Mouse (Mus musculus) B cell, adult (primary cell): ENCODE data around the gene Hsh2d. TPM values are rescaled to one million over a fixed set of nuclear protein-coding genes. Genes with fewer than 3 reads are reported as not detected.

ENCODE experiments used
- total RNA-seq: library from RNA; stranded (reverse); gene quantifications from 4 replicates; pipeline ENCODE4 v1.2.4, GENCODE M21; 2023; ENCODE audit not compliant: inconsistent age

The Hsh2d gene
- 28.4 to 38.7 TPM (median 32.9 TPM) in 4 replicates for total RNA-seq

DNA sequence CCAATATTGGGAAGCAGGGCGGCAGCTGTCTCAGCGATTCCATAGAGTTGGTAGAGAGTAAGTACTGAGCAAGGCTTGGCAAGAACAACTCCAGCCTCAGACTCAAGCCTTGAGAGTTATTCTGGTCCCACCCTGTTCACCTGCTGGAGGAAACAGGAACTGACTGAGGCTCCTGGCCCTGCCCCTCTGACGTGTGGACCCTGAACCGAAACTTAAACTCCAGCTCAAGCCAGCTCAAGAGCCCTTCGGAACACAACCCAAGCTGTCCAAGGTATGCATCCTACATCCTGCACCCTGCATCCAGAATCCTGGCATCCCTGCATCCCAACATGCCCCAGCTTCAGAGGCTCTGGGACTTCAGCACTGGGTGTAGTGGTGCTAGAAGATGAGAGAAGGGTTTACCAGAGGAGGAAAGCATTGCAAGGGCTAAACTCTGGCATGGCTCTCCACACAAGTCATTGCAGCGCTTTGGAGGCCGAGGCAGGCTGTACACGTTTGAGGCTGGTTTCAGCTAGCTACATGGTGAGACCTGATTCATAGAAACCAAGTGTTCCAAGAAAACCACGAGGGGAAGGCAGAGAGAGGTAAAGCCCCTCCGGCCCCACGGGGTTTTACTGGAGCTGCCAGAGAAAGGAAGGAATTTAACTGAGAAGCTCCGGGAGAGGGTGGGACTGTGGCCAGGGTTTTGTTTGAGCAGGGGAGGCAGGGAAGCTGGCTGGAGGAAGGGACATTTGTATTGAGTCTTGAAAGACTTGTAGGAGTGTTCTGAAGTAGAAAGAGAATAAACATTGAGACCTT lies at the start of gene Hsh2d:
TSS of gene Hsh2d (plus strand) at position 222 of the 798 bp plus-strand sequence.

GRCm38 (mm10) chr8:72160707-72161697 lies 28.4 kb upstream of the Hsh2d start, which contains the start of gene Rab8a:
Gene Rab8a (plus strand): TSS chr8:72161200.

DNA sequence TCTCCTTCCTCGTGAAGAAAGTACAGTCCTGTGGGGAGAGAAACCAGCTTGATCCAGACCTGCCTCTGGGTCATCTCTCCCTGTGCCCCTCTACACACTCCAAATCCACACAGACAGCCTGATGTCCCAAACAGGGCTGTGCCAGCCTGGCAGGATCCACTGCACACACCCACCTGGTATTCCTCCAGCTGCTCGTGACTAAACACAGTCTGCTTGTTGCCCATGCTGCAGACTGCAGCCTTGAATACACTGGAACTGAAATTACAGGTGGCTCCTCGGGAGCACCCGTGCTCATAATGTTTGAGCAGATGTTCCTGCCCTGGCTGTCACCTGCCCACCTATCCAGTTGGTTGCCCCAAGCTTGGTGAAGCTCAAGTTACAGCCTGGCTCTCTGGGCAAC lies 23.3 kb downstream of the Hsh2d start, which contains the start of gene Cib3:
TSS of gene Cib3 (minus strand) at position 87 of the 400 bp plus-strand sequence.

DNA sequence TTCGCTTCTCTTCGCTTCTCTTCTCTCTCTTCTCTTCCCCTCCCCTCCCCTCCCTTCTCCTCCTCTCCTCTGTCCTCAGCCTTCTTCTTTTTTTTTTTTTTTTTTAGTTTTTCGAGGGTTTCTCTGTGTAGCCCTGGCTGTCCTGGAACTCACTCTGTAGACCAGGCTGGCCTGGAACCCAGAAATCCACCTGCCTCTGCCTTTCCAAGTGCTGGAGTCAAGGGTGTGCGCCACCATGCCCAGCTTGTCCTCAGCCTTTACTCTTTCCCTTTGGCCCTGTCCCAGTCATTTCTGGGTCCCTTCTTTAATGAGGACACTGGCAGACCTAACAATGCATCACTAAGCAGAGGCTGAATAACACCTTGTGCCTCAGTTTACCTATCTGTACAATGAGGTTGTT lies 24.1 kb downstream of the Hsh2d start, which contains the start of gene Gm11034:
TSS of gene Gm11034 (minus strand) at position 101 of the 400 bp plus-strand sequence.

GRCm38 (mm10) chr8:72219541-72220363 lies 30.3 kb downstream of the Hsh2d start, which contains the start of gene Fam32a:
Gene Fam32a (plus strand): TSS chr8:72219730.

DNA sequence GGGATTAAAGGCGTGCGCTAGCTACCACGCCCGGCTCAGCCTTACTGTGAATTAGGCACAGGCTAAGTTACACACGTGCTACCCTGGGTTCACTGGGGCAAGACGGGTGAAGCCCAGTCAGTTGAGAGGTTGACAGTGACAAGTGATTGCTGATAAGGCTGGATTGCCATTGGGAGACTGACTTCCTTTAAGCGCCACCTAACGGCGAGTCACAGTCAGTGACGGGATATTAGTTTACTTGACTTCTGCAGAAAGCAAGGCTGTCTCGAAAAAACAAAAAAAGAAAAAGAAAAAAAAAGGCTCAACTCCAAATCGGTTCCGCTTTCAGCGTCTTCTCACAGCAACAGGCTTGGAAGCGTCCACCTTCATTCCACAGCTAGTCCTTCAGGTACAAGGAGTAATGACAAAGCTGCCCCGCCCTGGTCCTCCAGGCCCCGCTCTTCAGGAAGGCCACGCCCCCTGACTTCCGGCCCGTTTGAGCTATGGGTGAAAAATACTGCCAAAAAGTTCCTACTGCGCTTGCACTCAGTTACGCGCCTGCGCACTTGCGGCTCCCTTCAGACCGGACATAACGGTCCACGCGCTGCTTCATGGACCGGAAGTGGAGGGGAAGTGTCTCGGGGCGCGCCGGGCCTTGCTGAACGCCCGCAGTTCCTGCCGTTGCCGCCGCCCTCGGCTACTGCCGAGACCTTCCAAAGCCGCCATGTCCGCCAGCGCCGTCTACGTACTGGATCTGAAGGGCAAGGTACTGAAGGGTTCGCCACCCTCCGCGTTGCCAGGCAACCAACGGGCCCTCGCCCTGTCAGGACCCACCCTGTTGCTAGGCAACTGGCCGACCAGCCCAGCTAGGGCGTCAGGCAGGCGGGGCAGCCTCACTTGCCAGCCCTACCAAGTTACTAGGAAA lies 50.3 kb downstream of the Hsh2d start, which contains the start of gene Ap1m1:
TSS of gene Ap1m1 (plus strand) at position 520 of the 904 bp plus-strand sequence.

Other genes starting within 250 kb of the Hsh2d start
- gene Zfp961, start 238.6 kb upstream of the Hsh2d start, total RNA-seq = 24.0 to 33.2 TPM (median 24.9 TPM) in 4 replicates
- 186 to 230 TPM (median 196 TPM) in 4 replicates for gene Cyp4f18, start 180.0 kb upstream of the Hsh2d start, total RNA-seq
- gene Olfr372, start 148.4 kb upstream of the Hsh2d start, total RNA-seq = not detected in 4 replicates
- 0.21 TPM in 1 of 4 replicates, not detected in the others for gene Olfr373, start 106.5 kb upstream of the Hsh2d start, total RNA-seq
- gene Olfr374, start 82.6 kb upstream of the Hsh2d start, total RNA-seq = 0.06 to 0.22 TPM (median 0.06 TPM) in 3 of 4 replicates, not detected in the other
- gene Tpm4, start 54.7 kb upstream of the Hsh2d start, total RNA-seq = 246 to 263 TPM (median 261 TPM) in 4 replicates
- gene Rab8a, start 28.4 kb upstream of the Hsh2d start, total RNA-seq = 110 to 144 TPM (median 142 TPM) in 4 replicates
- 1.00 to 1.0 TPM in 2 of 4 replicates, not detected in the others for gene Cib3, start 23.2 kb downstream of the Hsh2d start, total RNA-seq
- gene Gm11034, start 24.0 kb downstream of the Hsh2d start, total RNA-seq = not detected in 4 replicates
- 80.2 to 90.2 TPM (median 89.1 TPM) in 4 replicates for gene Fam32a, start 30.1 kb downstream of the Hsh2d start, total RNA-seq
- gene Ap1m1, start 50.4 kb downstream of the Hsh2d start, total RNA-seq = 185 to 223 TPM (median 213 TPM) in 4 replicates
- gene Gm10282, start 115.6 kb downstream of the Hsh2d start, total RNA-seq = 19.0 to 25.5 TPM (median 21.6 TPM) in 4 replicates
- gene Klf2, start 129.4 kb downstream of the Hsh2d start, total RNA-seq = 3,310 to 3,828 TPM (median 3,617 TPM) in 4 replicates
- 89.0 to 108 TPM (median 102 TPM) in 4 replicates for gene Eps15l1, start 231.8 kb downstream of the Hsh2d start, total RNA-seq